Mouse (Mus musculus): ENCODE measurements at regions not wholly inside any gene's neighbourhood (a gene's known extent, or its start where the extent isn't known, plus 50 kb on each side); places are given as distances from the start of the nearest gene placed in this dataset.

- DNase-seq = peak; percentile 38
These were observed 247.6 kb downstream of the Ptprc start for GRCm38 (mm10) chr1:137927953-137928352.

GRCm38 (mm10) chr1:137926326-137926725, 249.2 kb downstream of the Ptprc start:
- no peak for DNase-seq

GRCm38 (mm10) chr1:137924156-137924555, 251.4 kb downstream of the Ptprc start:
- DNase-seq = no peak

GRCm38 (mm10) chr1:137923705-137924104, 251.8 kb downstream of the Ptprc start:
- no peak for DNase-seq

GRCm38 (mm10) chr1:137922769-137923168, 252.7 kb downstream of the Ptprc start:
- DNase-seq = no peak

GRCm38 (mm10) chr1:137921592-137921991, 253.9 kb downstream of the Ptprc start:
- no peak for DNase-seq

GRCm38 (mm10) chr1:137919739-137920563, 255.6 kb downstream of the Ptprc start:
- DNase-seq = no peak

- DNase-seq = no peak
These were observed 258.1 kb downstream of the Ptprc start for GRCm38 (mm10) chr1:137917449-137917848.

- no peak for DNase-seq
These were observed 268.6 kb downstream of the Ptprc start for GRCm38 (mm10) chr1:137906883-137907282.

- DNase-seq = no peak
These were observed 269.0 kb downstream of the Ptprc start for GRCm38 (mm10) chr1:137906477-137906876.

- no peak for DNase-seq
These were observed 269.9 kb downstream of the Ptprc start for GRCm38 (mm10) chr1:137905566-137905965.

- no peak for DNase-seq
These were observed 272.2 kb downstream of the Ptprc start for GRCm38 (mm10) chr1:137903351-137903750.

- DNase-seq = no peak
These were observed 272.6 kb downstream of the Ptprc start for GRCm38 (mm10) chr1:137902859-137903258.

GRCm38 (mm10) chr1:137901996-137902395, 273.5 kb downstream of the Ptprc start:
- DNase-seq = no peak

GRCm38 (mm10) chr1:137901211-137901610, 274.3 kb downstream of the Ptprc start:
- DNase-seq = no peak

- no peak for DNase-seq
These were observed 274.9 kb downstream of the Ptprc start for GRCm38 (mm10) chr1:137900621-137901071.

GRCm38 (mm10) chr1:137899916-137900601, 275.4 kb downstream of the Ptprc start:
- DNase-seq = peak; percentile 25

- DNase-seq = no peak
These were observed 276.2 kb downstream of the Ptprc start for GRCm38 (mm10) chr1:137899305-137899704.

GRCm38 (mm10) chr1:137898891-137899290, 276.6 kb downstream of the Ptprc start:
- DNase-seq = no peak

GRCm38 (mm10) chr1:137898397-137898796, 277.1 kb downstream of the Ptprc start:
- peak; percentile 65 for DNase-seq

- DNase-seq = no peak
These were observed 293.9 kb downstream of the Ptprc start for GRCm38 (mm10) chr1:137881656-137882055.

- no peak for DNase-seq
These were observed 301.1 kb downstream of the Ptprc start for GRCm38 (mm10) chr1:137874361-137874760.

GRCm38 (mm10) chr1:137873628-137874027, 301.9 kb downstream of the Ptprc start:
- no peak for DNase-seq

GRCm38 (mm10) chr1:137865030-137865429, 310.5 kb downstream of the Ptprc start:
- DNase-seq = no peak

Measured in gastrocnemius, postnatal 10 days (tissue).